Mouse (Mus musculus) erythroblast, embryonic 14.5 days (primary cell): ENCODE results near the gene Rabl2. TPM values are rescaled to one million over a fixed set of nuclear protein-coding genes. Genes with fewer than 3 reads are reported as not detected.

Experiments used
- H3K27me3 ChIP-seq: 2 replicates; pipeline ENCODE4 v1.6.1; 2012; ENCODE audit warnings: inconsistent platforms; ENCODE audit not compliant: control insufficient read depth
- H3K36me3 ChIP-seq: 2 replicates; pipeline ENCODE4 v1.6.1; 2012; ENCODE audit warnings: mild to moderate bottlenecking, inconsistent platforms; ENCODE audit not compliant: control insufficient read depth
- H3K4me1 ChIP-seq: 2 replicates; pipeline ENCODE4 v1.6.1; 2012; ENCODE audit warnings: inconsistent platforms; ENCODE audit not compliant: control insufficient read depth
- H3K4me3 ChIP-seq: replicated peaks from 2 replicates; pipeline ENCODE3; 2012; ENCODE audit warnings: moderate library complexity, mild to moderate bottlenecking, inconsistent platforms
- H3K9me3 ChIP-seq: 2 replicates; pipeline ENCODE4 v1.6.1; 2012; ENCODE audit warnings: low read length, inconsistent platforms, mixed read lengths; ENCODE audit not compliant: control insufficient read depth
- GATA1 ChIP-seq: IDR thresholded peaks from 2 replicates; pipeline ENCODE4 v1.6.1; 2012; ENCODE audit warnings: low read length, inconsistent platforms, mixed read lengths
- TAL1 ChIP-seq: IDR thresholded peaks from 3 replicates; pipeline ENCODE4 v1.6.1; 2012; ENCODE audit warnings: low read length, inconsistent platforms, mixed read lengths
- polyA plus RNA-seq: library from polyadenylated mRNA; stranded (reverse); fragments of >175 nt; gene quantifications from 2 replicates; pipeline ENCODE4 v1.2.3, GENCODE M21; 2012

The Rabl2 gene
- polyA plus RNA-seq, 1 experiment: 0.28 TPM

GRCm38 (mm10) chr15:89532924-89533842 is 58.5 kb downstream of the Rabl2 start:
- Histone ChIP-seq H3K4me1 (no peaks in the 10 kb centered on the region), H3K36me3 (no peaks in the 10 kb centered on the region; the same call in 1 of the 2 replicates), H3K27me3 (no peaks in the 10 kb centered on the region), H3K9me3 (no peaks in the 10 kb centered on the region), H3K4me3 (no peak overlapping the region)
- TF ChIP-seq GATA1: no peak
- TF ChIP-seq TAL1: no peak

Other genes with a start within 250 kb of the Rabl2 start
- gene Lmf2, start 236.3 kb downstream of the Rabl2 start, polyA plus RNA-seq: 29.8 and 31.5 TPM in 2 replicates
- gene Ncaph2, start 236.2 kb downstream of the Rabl2 start, polyA plus RNA-seq: 17.1 and 19.8 TPM in 2 replicates
- gene Sco2, start 218.1 kb downstream of the Rabl2 start, polyA plus RNA-seq: 0.47 and 0.81 TPM in 2 replicates
- gene Tymp, start 214.9 kb downstream of the Rabl2 start, polyA plus RNA-seq: 0.16 and 0.17 TPM in 2 replicates
- 0.44 and 0.65 TPM in 2 replicates for gene Odf3b, start 212.6 kb downstream of the Rabl2 start, polyA plus RNA-seq
- gene Klhdc7b, start 207.0 kb downstream of the Rabl2 start, polyA plus RNA-seq: not detected in 2 replicates
- not detected in 2 replicates for gene Syce3, start 181.4 kb downstream of the Rabl2 start, polyA plus RNA-seq
- gene Cpt1b, start 166.1 kb downstream of the Rabl2 start, polyA plus RNA-seq: 0.08 TPM in 1 of 2 replicates, not detected in the other
- 0.03 and 0.05 TPM in 2 replicates for gene C730034F03Rik, start 162.3 kb downstream of the Rabl2 start, polyA plus RNA-seq
- gene Gm44502, start 162.2 kb downstream of the Rabl2 start, polyA plus RNA-seq: 0.08 and 0.15 TPM in 2 replicates
- gene Chkb, start 162.0 kb downstream of the Rabl2 start, polyA plus RNA-seq: 19.2 and 20.4 TPM in 2 replicates
- not detected in 2 replicates for gene Mapk8ip2, start 138.0 kb downstream of the Rabl2 start, polyA plus RNA-seq
- 0.30 and 0.59 TPM in 2 replicates for gene Arsa, start 114.5 kb downstream of the Rabl2 start, polyA plus RNA-seq
- gene Shank3, start 92.3 kb downstream of the Rabl2 start, polyA plus RNA-seq: 0.08 and 0.16 TPM in 2 replicates
- gene Acr, start 23.6 kb downstream of the Rabl2 start, polyA plus RNA-seq: not detected in 2 replicates
- not detected in 2 replicates for gene Syt10, start 249.9 kb upstream of the Rabl2 start, polyA plus RNA-seq